Mouse (Mus musculus) spleen, adult 2 months (tissue): Measurements from ENCODE around the gene Trank1.

Experiments used
- CTCF ChIP-seq: fragments of 200-500 bp; IDR thresholded peaks from 2 replicates; pipeline ENCODE4 v1.5.1; 2011; ENCODE audit warnings: mild to moderate bottlenecking, inconsistent platforms; ENCODE audit not compliant: insufficient read depth, insufficient read length, insufficient replicate concordance; ENCODE audit errors: extremely low read depth
- POLR2A ChIP-seq: fragments of 200-500 bp; IDR thresholded peaks from 2 replicates; pipeline ENCODE4 v1.6.1; 2011; ENCODE audit warnings: low read depth, low read length, inconsistent platforms

DNA sequence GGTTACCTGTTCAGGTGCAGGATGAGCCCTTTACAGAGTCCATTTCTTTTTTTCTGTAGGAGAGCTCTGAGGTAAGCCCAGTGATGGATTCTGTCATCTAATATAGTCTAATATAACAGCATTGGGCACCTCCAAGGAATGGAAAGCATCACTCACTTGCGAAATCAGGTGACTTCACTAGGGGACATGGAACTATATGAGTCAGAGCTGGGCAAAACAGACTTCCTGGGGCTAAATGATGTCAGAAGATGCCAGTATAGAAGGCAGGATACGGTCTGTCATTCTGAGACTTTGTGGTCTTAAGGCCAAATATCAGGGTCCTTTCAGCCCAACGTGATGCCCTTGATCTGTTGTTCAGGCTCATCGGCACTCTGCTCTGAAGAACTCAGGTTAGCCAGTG, 91.6 kb downstream of the Trank1 start:
- no peak for TF ChIP-seq POLR2A
- no peak for TF ChIP-seq CTCF
